Mouse (Mus musculus) gastrocnemius, adult 8-10 months (tissue): Measurements from ENCODE around the gene Eif1. TPM values are rescaled to one million over a fixed set of nuclear protein-coding genes. Genes with fewer than 3 reads are reported as not detected.
A peak's percentile ranks its signal among the peaks of the same experiment; 100 is the strongest.
"Not testable (repeated sequence)": the region's sequence is repeated elsewhere in the genome, so short reads cannot be mapped to it uniquely, and the experiment has no call there.

ENCODE experiments used
- DNase-seq, 2 experiments: peaks; one replicate each; pipeline ENCODE4 v3.0.0; 2022; ENCODE audit warnings: low spot score in 2 of 2
- total RNA-seq, 4 experiments: library from RNA; stranded (reverse); gene quantifications; 2 replicates each; pipeline ENCODE4 v1.2.4; 2022

Gene Eif1
- total RNA-seq, 4 experiments from 2014 or later, result 1,612 to 1,857 (median 1,692) TPM

- peak in 1 of 2 experiments; percentile 24 for DNase-seq
Measured at GRCm38 (mm10) chr11:100312096-100312679, 7.5 kb upstream of the Eif1 start.

- DNase-seq, result no peak
Measured at GRCm38 (mm10) chr11:100313424-100313823, 6.3 kb upstream of the Eif1 start.

- DNase-seq, result no peak
Measured at GRCm38 (mm10) chr11:100315439-100315838, 4.2 kb upstream of the Eif1 start.

GRCm38 (mm10) chr11:100317826-100318380 lies 1.8 kb upstream of the Eif1 start:
- no peak for DNase-seq

- DNase-seq, result no peak
Measured at GRCm38 (mm10) chr11:100318529-100319451, 895 bp upstream of the Eif1 start.

- DNase-seq, result peak; percentile 93 to 96
Measured at GRCm38 (mm10) chr11:100320172-100320630, 516 bp downstream of the Eif1 start.

- DNase-seq, result not testable (repeated sequence)
Measured at GRCm38 (mm10) chr11:100320701-100321410, 1.2 kb downstream of the Eif1 start.

GRCm38 (mm10) chr11:100321479-100322305 lies 2.0 kb downstream of the Eif1 start:
- DNase-seq, result not testable (repeated sequence)

- DNase-seq, result no peak
Measured at GRCm38 (mm10) chr11:100322591-100323258, 3.0 kb downstream of the Eif1 start.

- peak in 1 of 2 experiments; percentile 27 for DNase-seq
Measured at GRCm38 (mm10) chr11:100323578-100323977, 3.9 kb downstream of the Eif1 start.

- no peak for DNase-seq
Measured at GRCm38 (mm10) chr11:100325062-100325629, 5.5 kb downstream of the Eif1 start.

- DNase-seq, result no peak
Measured at GRCm38 (mm10) chr11:100327316-100327715, 7.6 kb downstream of the Eif1 start.

- DNase-seq, result no peak
Measured at GRCm38 (mm10) chr11:100327761-100328160, 8.1 kb downstream of the Eif1 start.

GRCm38 (mm10) chr11:100330235-100330634 lies 10.6 kb downstream of the Eif1 start:
- no peak for DNase-seq

GRCm38 (mm10) chr11:100330816-100331375 lies 11.2 kb downstream of the Eif1 start:
- not testable (repeated sequence) for DNase-seq

GRCm38 (mm10) chr11:100332766-100333515 lies 13.3 kb downstream of the Eif1 start:
- no peak for DNase-seq

- no peak for DNase-seq
Measured at GRCm38 (mm10) chr11:100333944-100334457, 14.3 kb downstream of the Eif1 start, which contains the start of gene Gast. TSS of gene Gast (plus strand) at chr11:100334407.

GRCm38 (mm10) chr11:100335731-100336130 lies 16.0 kb downstream of the Eif1 start:
- no peak for DNase-seq
